Mouse (Mus musculus): ENCODE results near the gene Nploc4.

DNA sequence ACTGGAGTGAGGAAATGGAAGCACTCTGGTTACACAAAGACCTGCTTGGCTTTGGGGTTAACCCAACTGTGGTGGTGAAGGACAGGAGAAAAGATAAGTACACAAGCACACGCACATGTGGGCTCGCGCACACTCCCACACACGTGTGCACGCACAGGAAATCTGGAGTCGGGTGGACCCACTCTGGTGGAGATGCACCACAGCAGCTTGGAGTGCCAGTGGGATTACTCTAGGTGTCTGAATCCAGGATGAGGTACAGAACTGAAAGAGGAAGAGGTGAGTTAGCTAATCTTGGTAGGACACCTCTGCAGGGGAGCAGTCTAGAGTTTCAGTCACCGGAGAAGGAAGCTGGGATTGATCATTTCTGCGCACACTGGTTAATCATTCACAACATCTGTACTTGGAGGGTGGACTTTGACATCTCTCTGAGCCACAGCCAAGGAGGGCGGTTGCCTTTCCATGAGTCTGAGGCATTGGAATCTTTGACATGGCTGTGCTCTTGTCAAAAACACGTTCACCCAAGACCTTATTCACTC is 97.5 kb downstream of the Nploc4 start:
- TF ChIP-seq CTCF (IDR thresholded peaks at IDR 0.05; ENCODE audit: low read depth, low read length): no peak
- no peak for TF ChIP-seq POLR2A (IDR thresholded peaks at IDR 0.05; ENCODE audit: borderline replicate concordance, low read depth, low read length)
